Mouse (Mus musculus) E14TG2a.4 (cell line): ENCODE results near the gene St3gal5.

ENCODE experiments used
- CTCF ChIP-seq: conservative IDR thresholded peaks from 2 replicates; pipeline ENCODE4 v1.5.1; 2014; ENCODE audit warnings: low read length
- NANOG ChIP-seq: IDR thresholded peaks from 2 replicates; pipeline ENCODE4 v1.6.1; 2014; ENCODE audit warnings: borderline replicate concordance, low read length, mixed read lengths

GRCm38 (mm10) chr6:72162155-72162890 is 64.9 kb downstream of the St3gal5 start:
- TF ChIP-seq CTCF (no peak), NANOG (no peak)
